Mouse (Mus musculus): ENCODE measurements around the gene Olfr1164.

DNA sequence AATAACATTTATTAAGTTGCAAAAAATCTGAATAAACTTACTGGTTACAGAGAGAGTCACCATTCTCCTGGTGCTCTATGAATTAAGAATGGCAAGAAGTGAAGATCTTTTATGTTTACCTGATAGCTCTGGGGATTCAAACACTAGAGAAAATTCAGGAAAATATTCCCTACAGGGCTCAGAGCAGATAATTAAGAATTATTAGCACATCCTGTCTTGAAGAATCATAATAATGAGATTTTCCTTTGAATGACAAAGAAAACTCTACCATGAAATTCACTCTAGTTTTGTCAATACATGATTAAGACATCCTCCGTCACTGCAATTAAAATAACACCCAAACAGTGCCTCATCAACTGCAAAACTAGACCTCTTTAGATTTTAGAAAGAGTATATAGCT lies 42.7 kb downstream of the Olfr1164 start, which contains the start of gene Olfr1162:
- TF ChIP-seq HCFC1 (IDR thresholded peaks at IDR 0.05; ENCODE audit: borderline replicate concordance, insufficient read depth, low read length) (no peak), CHD2 (IDR thresholded peaks at IDR 0.05; ENCODE audit: low read depth, low read length) (no peak), ZNF384 (IDR thresholded peaks at IDR 0.05; ENCODE audit: low read depth, low read length) (no peak), ZC3H11A (IDR thresholded peaks at IDR 0.05; ENCODE audit: borderline replicate concordance, low read depth, low read length) (no peak)
